Mouse (Mus musculus) heart, adult 10 weeks (tissue): Measurements from ENCODE around the gene Nkx6-2. TPM values are rescaled to one million over a fixed set of nuclear protein-coding genes. Genes with fewer than 3 reads are reported as not detected.

Source experiments
- polyA plus RNA-seq: library from polyadenylated mRNA; stranded (reverse); fragments of 350-450 nt; fragmentation: Illumina TruSeq; extraction: RNeasy Lipid Tissue Mini Kit (QIAGEN cat#74804); gene quantifications from one replicate; pipeline ENCODE4 v1.2.3, GENCODE M21; 2014; ENCODE audit warnings: low read depth, low replicate concordance

Gene Nkx6-2
- not detected for polyA plus RNA-seq

DNA sequence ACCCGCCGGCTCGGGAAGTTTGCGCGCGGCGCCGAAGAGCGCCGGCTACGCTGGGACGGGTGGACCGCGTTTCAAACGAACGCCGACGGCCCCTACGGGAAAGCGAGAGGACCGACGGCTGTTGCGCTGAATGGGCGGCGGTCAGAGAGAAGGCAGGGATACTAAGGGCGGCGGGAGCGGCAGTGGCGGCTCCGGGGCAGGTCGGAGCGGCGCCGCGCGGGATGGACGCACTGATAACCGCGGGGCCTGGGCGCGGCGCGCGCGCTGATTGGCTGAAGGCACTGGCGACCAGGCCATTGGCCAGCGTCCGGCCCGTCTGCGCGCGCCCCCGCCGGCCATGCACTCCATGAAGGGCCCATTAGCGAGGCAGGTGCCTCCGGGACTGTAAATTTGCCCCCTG, at the start of gene Nkx6-2:
Gene Nkx6-2 (minus strand): TSS at position 203 of the 400 bp plus-strand sequence.

Other genes with a start within 250 kb of the Nkx6-2 start
- gene Inpp5a, start 193.7 kb downstream of the Nkx6-2 start, polyA plus RNA-seq: 215 TPM
- not detected for gene Cfap46, start 101.0 kb upstream of the Nkx6-2 start, polyA plus RNA-seq